Mouse (Mus musculus) Patski (cell line): ENCODE results near the gene Itm2c. TPM values are rescaled to one million over a fixed set of nuclear protein-coding genes. Genes with fewer than 3 reads are reported as not detected.

Source experiments
- ATAC-seq: fragments of 100-300 bp; one replicate; pipeline ENCODE4 v1.8.0; 2021
- CTCF ChIA-PET: fragments of 350-600 bp; sonication (Branson Sonifier 250); formaldehyde crosslinking; loops from one replicate; lab custom pipeline; 2022; ENCODE audit warnings: inconsistent platforms; lab: Charles Lee
- POLR2A ChIA-PET: fragments of 350-600 bp; sonication (Branson Sonifier 250); formaldehyde crosslinking; loops from one replicate; lab custom pipeline; 2022; ENCODE audit warnings: antibody characterized with exemption, inconsistent platforms; lab: Charles Lee
- DNase-seq: peaks from one replicate; pipeline ENCODE4 v3.0.0-alpha.2; 2011; ENCODE audit warnings: low read depth, low spot score
- H3K27me3 ChIP-seq: fragments of 371-371 bp; one replicate; pipeline ENCODE4 v1.5.1; 2021
- CTCF ChIP-seq: fragments of 100-300 bp; IDR thresholded peaks from one replicate; pipeline ENCODE4 v1.5.1; 2021
- in situ Hi-C: fragments of 300-500 bp; cut with MboI; formaldehyde crosslinking; loops from 3 replicates; pipeline ENCODE4 v1.11.1; 2018; ENCODE audit warnings: low pct_unique_long_range_greater_than_20kb, mixed read lengths
- polyA plus RNA-seq: library from polyadenylated mRNA; unstranded; gene quantifications from one replicate; pipeline ENCODE4 v1.2.3, GENCODE M21; 2021

Itm2c gene
- polyA plus RNA-seq, 1 experiment from 2014 or later, result 229 TPM

- no peaks in the 10 kb centered on the region for H3K27me3 ChIP-seq
- ChIA-PET POLR2A (no interaction called here), CTCF (interaction anchor here (0.8 to 1.1 kb wide), 2 partner anchors 74 to 80 kb away, joined by 3 to 5 read pairs; no protein-coding TSS in a partner anchor)
- peak; percentile 56 for ATAC-seq
- DNase-seq, result peak; percentile 10
- TF ChIP-seq CTCF, result no peak
- in situ Hi-C loops, result loop anchor here (5.0 to 10.0 kb wide), 2 partner anchors 74 to 78 kb away; no protein-coding TSS in a partner anchor
These were observed 39.1 kb downstream of the Itm2c start for GRCm38 (mm10) chr1:85933226-85933625.

- in situ Hi-C loops, result loop anchor here (5.0 to 10.0 kb wide), 2 partner anchors 73 to 79 kb away; no protein-coding TSS in a partner anchor
- peak; percentile 33 for ATAC-seq
- no peak for DNase-seq
- TF ChIP-seq CTCF, result no peak
- POLR2A ChIA-PET, result no interaction called here
- CTCF ChIA-PET, result interaction anchor here (0.7 to 1.1 kb wide), 3 partner anchors 12 to 80 kb away, joined by 3 to 5 read pairs (median 3); no protein-coding TSS in a partner anchor
- no peaks in the 10 kb centered on the region for H3K27me3 ChIP-seq
These were observed 39.8 kb downstream of the Itm2c start for GRCm38 (mm10) chr1:85933631-85934465.

GRCm38 (mm10) chr1:85934560-85934959 lies 40.5 kb downstream of the Itm2c start:
- in situ Hi-C loops, result loop anchor here (5.0 to 10.0 kb wide), 2 partner anchors 73 to 80 kb away; no protein-coding TSS in a partner anchor
- POLR2A ChIA-PET, result no interaction called here
- TF ChIP-seq CTCF, result no peak
- H3K27me3 ChIP-seq, result no peaks in the 10 kb centered on the region
- CTCF ChIA-PET, result interaction anchor here (0.7 to 1.1 kb wide), 2 partner anchors 12 to 81 kb away, joined by 3 to 5 read pairs; no protein-coding TSS in a partner anchor
- ATAC-seq (no peak), DNase-seq (no peak)

- TF ChIP-seq CTCF, result peak; percentile 85
- in situ Hi-C loops, result loop anchor here (10.0 kb wide), 1 partner anchor 80 kb away; no protein-coding TSS in a partner anchor
- H3K27me3 ChIP-seq, result no peaks in the 10 kb centered on the region
- ATAC-seq (no peak), DNase-seq (no peak)
- CTCF ChIA-PET, result interaction anchor here (1.9 kb wide), 1 partner anchor 12 kb away, joined by 5 read pairs; no protein-coding TSS in a partner anchor
- POLR2A ChIA-PET, result no interaction called here
These were observed 41.2 kb downstream of the Itm2c start for GRCm38 (mm10) chr1:85935148-85935852.

GRCm38 (mm10) chr1:85936265-85936664 lies 42.2 kb downstream of the Itm2c start:
- POLR2A ChIA-PET, result no interaction called here
- DNase-seq (no peak), ATAC-seq (no peak)
- CTCF ChIA-PET, result interaction anchor here (1.9 kb wide), 1 partner anchor 11 kb away, joined by 5 read pairs; no protein-coding TSS in a partner anchor
- no peak for TF ChIP-seq CTCF
- H3K27me3 ChIP-seq, result peaks cover 9% of the 10 kb centered on the region
- in situ Hi-C loops, result loop anchor here (10.0 kb wide), 1 partner anchor 81 kb away; no protein-coding TSS in a partner anchor

GRCm38 (mm10) chr1:85937323-85937722 lies 43.2 kb downstream of the Itm2c start:
- no peak for TF ChIP-seq CTCF
- POLR2A ChIA-PET, result no interaction called here

GRCm38 (mm10) chr1:85942318-85942717 lies 48.2 kb downstream of the Itm2c start:
- DNase-seq (no peak), ATAC-seq (no peak)
- ChIA-PET CTCF (interaction anchor here (1.1 kb wide), 1 partner anchor 55 kb away, joined by 3 read pairs; no protein-coding TSS in a partner anchor), POLR2A (no interaction called here)
- in situ Hi-C loops, result no loop called here
- H3K27me3 ChIP-seq, result peaks cover 13% of the 10 kb centered on the region
- TF ChIP-seq CTCF, result no peak

More at GRCm38 (mm10) chr1:85937323-85937722, 43.2 kb downstream of the Itm2c start:
- ATAC-seq (no peak), DNase-seq (no peak)
- peaks cover 13% of the 10 kb centered on the region for H3K27me3 ChIP-seq
- in situ Hi-C loops, result loop anchor here (10.0 kb wide), 1 partner anchor 83 kb away; no protein-coding TSS in a partner anchor
- CTCF ChIA-PET, result interaction anchor here (1.9 kb wide), 1 partner anchor 10 kb away, joined by 5 read pairs; no protein-coding TSS in a partner anchor

GRCm38 (mm10) chr1:85949085-85949684 lies 55.1 kb downstream of the Itm2c start:
- POLR2A ChIA-PET, result no interaction called here
- in situ Hi-C loops, result no loop called here
- ATAC-seq (no peak), DNase-seq (no peak)
- CTCF ChIA-PET, result no interaction called here
- TF ChIP-seq CTCF, result no peak
- H3K27me3 ChIP-seq, result peaks cover 26% of the 10 kb centered on the region

- peaks cover 22% of the 10 kb centered on the region for H3K27me3 ChIP-seq
- ATAC-seq (no peak), DNase-seq (no peak)
- TF ChIP-seq CTCF, result no peak
- ChIA-PET CTCF (no interaction called here), POLR2A (no interaction called here)
- in situ Hi-C loops, result no loop called here
These were observed 61.1 kb downstream of the Itm2c start for GRCm38 (mm10) chr1:85955150-85955549.

- CTCF ChIA-PET, result no interaction called here
These were observed 63.2 kb downstream of the Itm2c start for GRCm38 (mm10) chr1:85957290-85957689.

More at GRCm38 (mm10) chr1:85957290-85957689, 63.2 kb downstream of the Itm2c start:
- H3K27me3 ChIP-seq, result peaks cover 20% of the 10 kb centered on the region
- TF ChIP-seq CTCF, result no peak
- ATAC-seq (no peak), DNase-seq (no peak)
- POLR2A ChIA-PET, result no interaction called here
- in situ Hi-C loops, result no loop called here
